Mouse (Mus musculus) liver, postnatal 0 days (tissue): ENCODE results near the gene Eno4.
"Not testable (repeated sequence)": the region's sequence is repeated elsewhere in the genome, so short reads cannot be mapped to it uniquely, and the experiment has no call there.

Experiments
- CTCF ChIP-seq: sonication (generic); IDR thresholded peaks from 2 replicates; pipeline ENCODE4 v1.5.1; 2016; ENCODE audit warnings: antibody characterized with exemption, low read depth
- EP300 ChIP-seq: IDR thresholded peaks from 2 replicates; pipeline ENCODE4 v1.6.1; 2016; ENCODE audit warnings: antibody characterized with exemption, low read depth, mild to moderate bottlenecking

DNA sequence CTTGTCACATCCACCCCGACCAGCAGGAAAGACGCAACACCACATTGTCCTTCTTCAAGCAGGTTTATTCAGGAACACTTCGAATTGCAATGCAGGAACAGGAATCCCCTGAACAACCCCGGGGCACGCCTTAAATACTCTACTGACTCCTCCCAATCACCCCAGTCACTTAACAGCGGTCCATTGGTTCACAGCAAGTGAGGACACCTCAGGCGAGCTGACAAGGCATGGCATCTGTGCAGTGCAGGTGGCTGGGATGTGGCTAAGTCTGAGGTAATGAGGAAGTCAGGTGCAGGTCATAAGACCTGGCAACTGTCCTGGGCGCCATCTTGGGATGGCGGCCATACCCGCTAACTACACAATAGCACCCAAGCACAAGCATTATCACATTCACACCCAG, 42.8 kb upstream of the Eno4 start:
- not testable (repeated sequence) for TF ChIP-seq CTCF, EP300
